Mouse (Mus musculus): ENCODE measurements at regions not wholly inside any gene's neighbourhood (a gene's known extent, or its start where the extent isn't known, plus 50 kb on each side); places are given as distances from the start of the nearest gene placed in this dataset.

- TF ChIP-seq MAX (IDR thresholded peaks at IDR 0.05; ENCODE audit: low read depth) (no peak), POLR2A (IDR thresholded peaks at IDR 0.05; ENCODE audit: insufficient read length, low read depth) (no peak), TCF12 (IDR thresholded peaks at IDR 0.05; ENCODE audit: insufficient read depth, poor library complexity, severe bottlenecking) (no peak), MYOG (IDR thresholded peaks at IDR 0.05; ENCODE audit: control insufficient read depth in 1 of 3, insufficient read depth in 1 of 3, insufficient read length in 2 of 3, low read depth in 2 of 3) (no peak), MYOD1 (IDR thresholded peaks at IDR 0.05; ENCODE audit: control insufficient read depth in 1 of 3, insufficient read length in 2 of 3, low read depth in 2 of 3) (no peak)
These were observed 54.4 kb upstream of the Laptm4a start for GRCm38 (mm10) chr12:8867104-8867503.
